Mouse (Mus musculus): Measurements from ENCODE around the gene Srrm2. TPM values are rescaled to one million over a fixed set of nuclear protein-coding genes. Genes with fewer than 3 reads are reported as not detected.
A peak's percentile ranks its signal among the peaks of the same experiment; 100 is the strongest.

The Srrm2 gene
- total RNA-seq (2021), result 100 to 1,000 TPM; 293 to 304 TPM
- long read RNA-seq, experiment 1, partial matches to known transcripts, result 4 of 8 reads
- long read RNA-seq, experiment 1, other reads (novel, unspliced or antisense), result 3 of 8 reads
- long read RNA-seq, experiment 2, partial matches to known transcripts, result 3 of 6 reads
- long read RNA-seq, experiment 2, other reads (novel, unspliced or antisense), result 3 of 6 reads

DNA sequence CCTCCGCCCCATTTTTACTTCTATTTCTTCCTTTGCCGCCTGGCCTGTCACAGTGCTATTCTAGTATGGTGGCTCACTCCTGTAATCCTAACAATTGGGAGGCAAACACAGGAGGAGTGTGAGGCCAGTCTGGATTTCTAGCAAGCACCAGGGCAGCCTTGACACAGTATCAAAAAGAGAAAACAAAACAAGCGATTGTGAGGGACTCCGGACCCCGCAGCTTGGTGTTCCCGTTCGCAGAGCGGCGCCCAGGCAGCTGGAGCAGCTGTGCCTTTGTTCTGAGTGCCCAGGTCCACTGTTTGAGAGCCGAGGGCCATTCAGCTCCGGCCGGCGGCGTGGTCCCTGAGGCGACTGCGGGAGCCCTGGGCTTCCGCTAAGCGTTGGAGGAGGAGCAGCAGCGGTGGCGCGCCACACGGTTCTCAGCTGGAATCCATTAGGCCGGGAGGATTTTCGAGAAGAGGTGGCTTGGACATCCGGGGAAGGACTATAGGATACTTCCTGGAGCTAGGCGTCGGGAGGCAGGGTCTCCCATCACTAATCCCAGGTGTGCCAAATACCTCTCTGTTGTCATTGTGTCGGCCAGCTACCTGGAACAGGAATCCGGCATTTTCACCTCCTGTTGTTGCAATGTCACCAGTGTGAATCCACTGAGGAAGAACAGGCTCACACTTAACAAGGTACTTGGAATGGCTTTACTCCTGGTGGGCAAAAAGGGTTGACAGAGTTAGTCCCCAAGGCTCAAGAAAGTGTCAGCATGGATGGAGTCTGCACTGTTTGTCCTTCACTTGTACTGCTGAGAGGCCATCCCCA, at the start of gene Srrm2:
Srrm2 (plus strand) TSS at position 264 of the 810 bp plus-strand sequence.
- peak; percentile 46 to 70 for DNase-seq (ENCODE audit: low spot score in 2 of 2)

DNA sequence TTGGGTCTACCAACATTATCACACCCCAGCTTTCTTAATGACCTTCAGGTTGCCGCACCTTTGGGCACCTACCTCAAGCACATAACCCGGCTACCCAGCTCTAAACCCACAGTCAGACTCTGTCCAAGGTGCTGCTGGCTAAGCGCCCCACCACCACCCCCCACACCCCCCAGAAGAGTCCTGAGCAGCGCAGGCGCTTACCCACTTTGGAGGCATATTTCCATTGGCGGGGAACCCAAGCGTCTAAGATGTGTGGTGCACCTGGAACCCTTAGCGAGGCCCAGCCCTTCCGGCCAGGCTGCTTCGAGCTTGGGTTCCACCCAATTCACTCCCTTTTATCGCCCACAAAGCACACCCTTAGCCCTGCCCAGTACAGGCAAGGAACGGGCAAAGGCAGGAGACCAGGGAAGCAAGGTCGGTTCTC, 49.7 kb upstream of the Srrm2 start, which contains the start of gene Paqr4:
Paqr4 (minus strand) TSS at position 270 of the 424 bp plus-strand sequence.
- no peak for DNase-seq (ENCODE audit: low spot score in 2 of 2)

- no peak for DNase-seq (ENCODE audit: low spot score in 2 of 2)
Observed at GRCm38 (mm10) chr17:23741359-23742209, 48.7 kb upstream of the Srrm2 start.

- DNase-seq (ENCODE audit: low spot score in 2 of 2), result no peak
Observed at GRCm38 (mm10) chr17:23742210-23742793, 48.0 kb upstream of the Srrm2 start.

DNA sequence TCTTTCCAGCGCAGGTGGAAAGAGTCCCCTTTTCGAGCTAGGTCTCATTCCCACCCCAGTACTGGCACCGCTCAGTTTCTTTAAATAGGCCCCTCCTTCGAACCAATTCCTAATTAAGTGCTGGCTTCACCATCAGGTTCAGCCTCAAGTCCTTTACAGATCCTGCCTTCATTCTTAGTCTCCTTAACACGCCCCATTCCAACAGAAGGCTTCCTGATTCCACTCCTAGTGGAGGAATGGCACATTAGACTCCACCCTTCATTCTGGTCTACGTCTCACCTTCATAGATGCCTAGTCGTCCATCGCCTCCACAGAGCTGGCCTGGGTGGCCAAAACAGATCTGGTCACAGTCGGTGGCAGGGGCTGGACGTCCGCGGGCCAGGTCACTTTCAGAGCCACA, 47.4 kb upstream of the Srrm2 start:
- no peak for DNase-seq (ENCODE audit: low spot score in 2 of 2)

DNA sequence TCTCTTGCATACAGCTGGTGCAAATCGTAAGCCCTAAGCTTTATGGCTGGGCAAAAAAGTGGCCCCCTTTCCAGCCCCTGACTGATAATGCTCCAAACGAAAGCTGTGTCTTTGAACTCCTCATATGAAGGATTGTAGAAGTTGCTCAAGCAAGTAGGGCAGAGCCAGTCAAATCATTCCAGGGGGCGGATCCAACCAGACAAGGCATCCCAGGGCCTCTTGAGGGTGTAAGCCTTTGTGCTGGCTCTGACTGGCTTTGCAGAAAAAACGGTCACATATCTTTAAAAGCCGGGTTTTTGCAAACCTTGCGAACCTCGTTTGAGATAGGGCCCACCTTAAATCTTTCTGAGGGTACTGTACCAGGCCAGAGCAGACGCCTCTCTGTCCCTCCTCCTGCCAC, 46.3 kb upstream of the Srrm2 start:
- DNase-seq (ENCODE audit: low spot score in 2 of 2), result no peak

DNA sequence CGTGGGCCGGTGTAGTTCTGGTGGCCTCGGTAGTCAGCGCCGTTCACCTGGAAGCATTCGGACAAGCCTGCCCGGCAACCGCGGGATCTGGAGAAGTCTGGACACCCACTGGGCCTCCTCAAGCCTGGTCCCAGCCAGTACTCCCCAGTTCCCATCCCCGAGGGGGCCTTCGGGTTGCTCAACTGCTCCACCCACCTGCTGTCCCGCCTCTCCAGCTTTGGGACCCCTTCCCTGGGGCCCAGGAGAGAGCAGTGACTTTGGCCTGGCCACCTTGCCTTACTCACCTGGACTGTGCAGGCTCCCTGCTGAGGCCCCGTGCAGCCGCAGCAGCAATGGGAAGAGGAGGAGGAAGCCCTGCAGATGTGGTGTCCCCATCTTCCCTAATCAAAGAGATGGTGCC, 45.7 kb upstream of the Srrm2 start:
- no peak for DNase-seq (ENCODE audit: low spot score in 2 of 2)

DNA sequence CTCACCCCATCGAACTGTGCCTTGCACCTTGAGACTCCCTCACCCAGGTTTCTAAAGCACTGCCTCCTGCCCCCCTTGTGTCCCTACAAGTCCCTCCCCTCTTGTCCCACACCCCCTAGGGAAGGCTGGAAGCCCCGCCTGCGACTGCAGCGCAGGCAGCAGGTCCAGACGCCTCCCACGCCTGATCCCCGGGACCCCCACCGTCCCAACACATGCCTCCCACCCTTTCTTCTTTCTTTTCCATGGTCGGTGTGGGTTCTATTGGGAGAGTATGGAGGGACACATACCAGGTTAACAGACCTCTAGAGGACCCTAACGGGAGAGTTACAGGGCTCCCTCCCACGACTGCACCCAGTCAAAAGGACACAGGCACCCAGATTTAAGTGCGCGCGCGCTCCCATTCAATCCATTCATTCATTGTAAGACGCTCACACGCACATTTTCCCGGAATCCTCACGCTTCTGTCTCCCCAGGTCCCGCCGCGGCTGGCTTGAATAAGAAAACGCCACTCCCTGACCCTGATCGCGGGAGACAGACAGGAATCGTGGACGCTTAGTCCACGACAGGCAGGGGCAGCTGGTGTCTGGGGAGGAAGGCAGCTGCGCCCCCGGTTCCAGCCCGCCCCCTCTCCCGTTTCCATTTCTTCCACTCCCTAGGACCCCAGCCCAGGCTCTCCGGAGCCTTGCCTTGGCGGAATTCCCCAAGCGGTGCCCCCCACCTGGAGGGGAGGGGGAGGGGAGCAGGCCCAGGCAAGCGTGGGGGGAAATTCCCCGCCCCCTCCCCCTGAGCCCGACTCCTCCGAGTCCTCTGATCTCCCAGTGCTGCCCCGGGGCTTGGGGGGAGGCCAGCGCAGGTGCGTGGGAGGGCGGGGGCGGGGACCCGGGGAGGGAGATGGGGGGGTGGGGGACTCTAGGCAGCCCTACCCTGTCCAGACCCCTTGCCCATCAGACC, 44.8 kb upstream of the Srrm2 start, which contains the start of gene Kremen2:
Kremen2 (minus strand) TSS at position 533 of the 951 bp plus-strand sequence.
- no peak for DNase-seq (ENCODE audit: low spot score in 2 of 2)

DNA sequence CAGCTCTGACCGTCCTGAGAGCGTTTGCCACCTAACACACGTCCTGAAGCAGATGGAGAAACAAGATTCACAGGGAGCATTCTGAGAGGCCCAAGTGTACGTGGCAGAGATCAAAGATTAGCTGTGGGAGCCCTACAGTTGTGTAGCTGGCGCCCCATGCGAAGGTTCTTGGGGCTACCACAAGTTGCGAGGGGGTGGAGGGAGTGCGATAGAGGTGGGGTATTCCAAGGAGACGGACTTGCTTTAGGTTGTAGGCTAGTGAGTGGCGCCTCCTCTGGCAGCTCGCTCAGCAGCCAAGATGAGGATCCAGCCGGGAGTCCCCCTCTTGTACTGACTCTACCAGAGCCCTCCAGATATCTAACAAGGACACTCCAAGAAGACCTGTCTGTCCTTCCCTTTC, 44.0 kb upstream of the Srrm2 start:
- no peak for DNase-seq (ENCODE audit: low spot score in 2 of 2)

- no peak for DNase-seq (ENCODE audit: low spot score in 2 of 2)
Observed at GRCm38 (mm10) chr17:23746767-23747166, 43.6 kb upstream of the Srrm2 start.

DNA sequence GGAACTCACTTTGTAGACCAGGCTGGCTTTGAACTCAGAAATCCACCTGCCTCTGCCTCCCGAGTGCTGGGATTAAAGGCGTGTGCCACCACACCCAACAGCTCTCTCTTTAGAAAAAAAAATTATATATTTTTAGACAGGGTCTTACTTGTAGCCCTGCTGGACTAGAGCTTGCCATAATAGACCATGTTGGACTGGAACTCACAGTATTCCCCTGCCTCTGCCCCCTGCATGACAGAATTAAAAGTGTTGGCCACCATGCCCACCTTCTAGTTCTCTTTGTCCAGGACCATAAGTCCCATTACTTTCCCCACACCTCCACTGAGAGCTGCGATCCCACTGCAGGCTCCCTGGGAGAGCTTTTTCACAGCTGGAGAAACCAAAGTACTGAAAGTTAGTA, 42.9 kb upstream of the Srrm2 start:
- no peak for DNase-seq (ENCODE audit: low spot score in 2 of 2)

- DNase-seq (ENCODE audit: low spot score in 2 of 2), result no peak
Observed at GRCm38 (mm10) chr17:23748026-23748425, 42.3 kb upstream of the Srrm2 start.

DNA sequence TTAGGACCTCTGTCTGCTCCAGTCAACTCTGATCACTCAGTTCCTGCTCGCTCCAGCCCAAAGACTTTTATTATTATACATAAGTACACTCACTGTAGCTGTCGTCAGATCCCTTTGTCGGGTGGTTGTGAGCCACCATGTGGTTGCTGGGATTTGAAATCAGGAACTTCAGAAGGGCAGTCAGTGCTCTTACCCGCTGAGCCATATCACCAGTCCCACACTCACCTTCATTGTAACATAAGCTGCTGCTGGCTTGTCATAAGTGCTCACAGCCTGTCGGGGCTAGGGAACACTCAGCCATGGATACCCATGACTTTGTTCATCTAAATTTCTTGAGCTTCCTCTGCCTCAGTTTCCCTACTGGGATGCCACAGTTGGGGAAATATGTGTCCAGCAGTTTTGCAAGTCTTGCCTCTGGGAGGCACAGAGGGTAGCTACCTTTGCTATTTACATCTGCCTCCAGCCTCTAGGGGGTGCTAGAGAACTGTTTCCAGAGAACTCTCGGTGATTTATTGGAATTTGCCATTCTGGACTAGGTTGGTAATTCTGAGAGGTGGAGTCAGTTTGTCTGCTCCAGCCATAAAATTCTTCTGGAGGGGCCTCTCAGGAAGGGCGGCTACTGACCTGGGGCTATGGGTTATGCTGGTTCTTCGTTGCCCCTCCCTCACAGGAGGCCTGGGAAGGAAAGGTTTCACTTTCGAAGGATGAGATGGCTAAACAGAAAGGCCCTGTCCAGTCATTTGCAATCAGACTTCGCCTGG, 41.5 kb upstream of the Srrm2 start:
- DNase-seq (ENCODE audit: low spot score in 2 of 2), result peak; percentile 41 to 64

DNA sequence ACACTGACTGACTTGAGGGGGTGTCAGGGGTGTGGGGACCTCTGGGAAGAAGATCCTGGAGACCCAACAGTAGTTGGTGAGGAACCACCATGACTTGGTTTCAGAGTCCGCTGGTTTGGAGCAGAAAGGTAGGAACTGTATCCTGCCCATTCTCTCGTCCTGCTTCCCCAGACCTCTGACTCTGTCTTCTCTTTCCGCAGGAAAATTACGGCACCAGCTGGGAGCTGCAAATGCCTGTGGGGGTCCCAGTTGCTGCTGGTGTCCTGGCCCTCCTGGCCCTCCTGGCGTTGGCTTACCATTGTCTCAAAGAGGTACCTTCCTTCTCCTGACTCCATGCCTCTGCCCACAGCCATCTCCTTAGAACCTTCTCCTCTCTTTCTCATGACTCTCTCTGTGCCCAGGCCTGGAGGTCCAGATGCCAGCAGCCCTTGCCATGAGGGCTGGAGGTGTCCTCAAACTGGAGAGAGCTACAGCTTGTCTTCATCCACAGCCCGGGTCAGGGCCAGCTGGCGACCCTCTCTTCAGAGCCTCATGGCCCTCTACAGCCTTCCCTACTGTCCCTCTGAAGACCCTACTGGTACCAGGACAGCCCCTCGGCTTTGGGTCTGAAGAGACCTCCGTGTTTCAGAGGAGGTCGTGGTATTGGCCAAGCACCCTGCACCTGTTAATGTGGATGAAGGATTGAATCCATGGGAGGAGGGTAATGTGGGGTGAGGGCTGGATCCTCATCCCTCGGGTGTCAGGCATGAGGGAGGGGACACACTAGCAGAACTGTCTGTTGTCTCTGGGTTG, 40.7 kb upstream of the Srrm2 start:
- no peak for DNase-seq (ENCODE audit: low spot score in 2 of 2)

- DNase-seq (ENCODE audit: low spot score in 2 of 2), result no peak
Observed at GRCm38 (mm10) chr17:23755689-23756088, 34.6 kb upstream of the Srrm2 start.

GRCm38 (mm10) chr17:23757581-23757980, 32.8 kb upstream of the Srrm2 start:
- no peak for DNase-seq (ENCODE audit: low spot score in 2 of 2)

DNA sequence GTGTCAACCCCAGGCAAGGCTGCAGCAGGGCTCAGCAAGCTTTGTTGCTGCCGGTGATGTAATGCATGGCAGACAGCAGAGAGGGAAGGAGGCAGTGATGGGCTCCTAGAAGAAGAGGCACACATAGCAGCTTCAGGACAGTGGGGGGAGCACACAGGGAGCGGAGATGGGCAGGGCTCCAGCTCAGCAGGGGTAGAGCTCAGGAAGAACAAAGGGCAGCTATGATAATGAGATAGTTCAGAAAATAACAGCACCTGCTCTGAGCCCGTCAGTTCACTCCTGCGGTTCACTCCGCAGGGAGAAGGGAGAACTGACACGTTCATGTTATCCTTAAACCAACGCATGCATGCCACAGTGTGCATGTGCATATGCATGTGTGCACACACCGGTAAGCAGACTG, 31.5 kb upstream of the Srrm2 start:
- no peak for DNase-seq (ENCODE audit: low spot score in 2 of 2)

- DNase-seq (ENCODE audit: low spot score in 2 of 2), result no peak
Observed at GRCm38 (mm10) chr17:23760231-23760630, 30.1 kb upstream of the Srrm2 start.

DNA sequence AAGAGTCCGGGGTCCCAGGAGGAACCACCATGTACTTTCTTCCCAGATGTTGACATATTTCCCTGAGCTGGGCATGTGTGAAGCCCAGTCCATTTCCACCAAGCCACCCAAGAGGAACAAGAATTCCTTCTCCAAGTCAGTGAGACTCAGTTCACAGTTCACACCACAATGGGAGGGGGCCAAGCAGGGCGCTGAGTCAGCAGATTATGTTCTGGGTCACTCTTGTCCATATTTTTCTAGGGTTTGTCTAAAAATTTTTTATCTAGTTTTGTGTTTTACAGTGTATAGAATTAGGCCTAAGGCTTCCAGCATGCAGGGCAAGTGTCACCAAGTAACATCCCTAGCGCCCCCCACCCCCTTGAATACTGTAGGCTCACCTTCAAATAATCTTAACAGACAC, 29.2 kb upstream of the Srrm2 start:
- DNase-seq (ENCODE audit: low spot score in 2 of 2), result no peak

Data from gastrocnemius, postnatal 4 days (tissue).